Mouse (Mus musculus) urinary bladder, adult 2 months (tissue): ENCODE results near the gene Irf9. TPM values are rescaled to one million over a fixed set of nuclear protein-coding genes. Genes with fewer than 3 reads are reported as not detected.
A peak's percentile ranks its signal among the peaks of the same experiment; 100 is the strongest.

Experiments used
- DNase-seq: peaks from one replicate; pipeline ENCODE4 v3.0.0; 2022; ENCODE audit warnings: low spot score
- polyA plus RNA-seq: library from polyadenylated mRNA; depleted of rRNA; stranded (reverse); fragments of >200 nt; gene quantifications from 2 replicates; pipeline ENCODE4 v1.2.3, GENCODE M21; 2012

Irf9 gene
- polyA plus RNA-seq, 1 experiment = 29.5 TPM

DNA sequence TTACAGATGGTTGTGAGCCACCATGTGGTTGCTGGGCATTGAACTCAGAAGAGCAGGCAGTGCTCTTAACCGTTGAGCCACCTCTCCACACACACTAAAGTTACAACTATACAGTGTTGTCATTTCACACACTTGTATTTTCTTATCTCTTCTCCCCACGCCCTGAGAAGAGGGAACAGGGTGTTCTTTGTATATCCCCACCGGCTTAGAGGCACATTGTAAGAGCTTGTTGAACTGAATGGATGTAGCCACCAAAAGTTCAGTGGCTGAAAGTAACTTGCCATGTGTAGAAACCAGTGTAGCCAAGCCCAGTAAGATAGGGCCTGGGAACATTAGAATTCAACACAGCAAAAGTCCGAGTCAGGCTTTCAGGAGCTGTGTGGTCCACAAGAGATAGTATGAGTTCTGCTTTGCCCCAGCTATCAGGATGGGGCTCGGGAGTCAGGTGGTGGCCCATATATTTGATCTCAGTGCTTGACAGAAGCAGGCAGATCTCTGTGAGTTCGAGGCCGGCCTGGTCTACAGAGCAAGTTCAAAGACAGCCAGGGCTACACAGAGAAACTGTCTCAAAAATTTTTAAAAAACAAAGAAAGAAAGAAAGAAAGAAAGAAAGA, 11.3 kb downstream of the Irf9 start:
- DNase-seq = no peak

DNA sequence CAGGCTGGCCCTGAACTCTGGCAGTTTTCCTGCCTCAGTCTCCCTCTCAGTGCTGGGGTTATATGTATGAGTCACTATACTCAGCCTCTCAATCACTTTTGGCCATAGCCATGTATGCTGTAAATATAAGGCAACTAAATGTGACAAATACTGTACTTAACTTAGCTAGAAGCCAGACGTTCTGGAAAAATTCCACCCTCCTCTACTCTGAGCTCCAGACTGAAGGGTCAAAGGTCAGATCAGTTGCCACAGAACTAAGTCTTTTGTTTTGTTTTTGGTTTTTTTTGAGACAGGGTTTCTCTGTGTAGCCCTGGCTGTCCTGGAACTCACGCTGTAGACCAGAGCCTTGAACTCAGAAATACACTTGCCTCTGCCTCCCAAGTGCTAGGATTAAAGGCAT, 12.5 kb downstream of the Irf9 start:
- DNase-seq = no peak

DNA sequence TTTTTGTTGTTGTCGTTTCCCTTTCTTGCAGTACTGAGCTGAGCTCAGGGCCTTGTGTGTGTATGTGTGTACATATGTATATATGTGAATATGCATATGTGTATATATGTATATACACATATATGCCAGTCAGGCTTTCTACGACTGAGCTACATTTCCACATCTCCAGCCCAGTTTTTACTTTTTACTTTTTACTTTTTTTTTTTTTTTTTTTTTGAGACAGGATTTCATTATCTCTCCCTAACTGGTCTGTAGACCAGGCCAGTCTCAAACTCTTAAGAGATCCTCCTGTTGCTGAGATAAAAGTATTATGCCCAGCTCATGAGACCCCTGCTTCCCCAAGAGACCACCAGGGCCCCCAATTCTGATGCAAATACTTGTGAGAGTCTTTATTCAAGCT, 13.5 kb downstream of the Irf9 start:
- no peak for DNase-seq

DNA sequence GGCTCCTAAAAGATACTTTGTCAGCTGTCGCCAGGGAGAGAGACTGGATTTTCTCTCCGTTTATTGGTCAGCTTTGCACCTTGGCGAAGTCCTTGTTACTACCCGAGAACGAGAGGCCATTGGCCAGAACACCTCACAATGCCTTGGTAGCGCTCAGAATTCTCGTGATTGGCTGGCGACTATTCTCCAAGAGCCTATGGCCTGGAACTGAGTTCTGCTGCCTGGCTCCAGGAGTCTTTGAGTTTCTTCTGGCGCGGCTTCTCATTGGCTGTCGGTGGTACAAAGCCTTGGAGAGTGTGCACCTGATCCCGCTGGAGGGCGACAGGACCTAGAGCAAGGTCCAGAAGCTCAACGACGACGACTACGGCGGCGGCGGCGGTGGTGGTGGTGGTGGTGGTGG, 14.5 kb downstream of the Irf9 start, which contains the start of gene Rec8:
Gene Rec8 (plus strand): TSS at position 216 of the 400 bp plus-strand sequence.
- no peak for DNase-seq

DNA sequence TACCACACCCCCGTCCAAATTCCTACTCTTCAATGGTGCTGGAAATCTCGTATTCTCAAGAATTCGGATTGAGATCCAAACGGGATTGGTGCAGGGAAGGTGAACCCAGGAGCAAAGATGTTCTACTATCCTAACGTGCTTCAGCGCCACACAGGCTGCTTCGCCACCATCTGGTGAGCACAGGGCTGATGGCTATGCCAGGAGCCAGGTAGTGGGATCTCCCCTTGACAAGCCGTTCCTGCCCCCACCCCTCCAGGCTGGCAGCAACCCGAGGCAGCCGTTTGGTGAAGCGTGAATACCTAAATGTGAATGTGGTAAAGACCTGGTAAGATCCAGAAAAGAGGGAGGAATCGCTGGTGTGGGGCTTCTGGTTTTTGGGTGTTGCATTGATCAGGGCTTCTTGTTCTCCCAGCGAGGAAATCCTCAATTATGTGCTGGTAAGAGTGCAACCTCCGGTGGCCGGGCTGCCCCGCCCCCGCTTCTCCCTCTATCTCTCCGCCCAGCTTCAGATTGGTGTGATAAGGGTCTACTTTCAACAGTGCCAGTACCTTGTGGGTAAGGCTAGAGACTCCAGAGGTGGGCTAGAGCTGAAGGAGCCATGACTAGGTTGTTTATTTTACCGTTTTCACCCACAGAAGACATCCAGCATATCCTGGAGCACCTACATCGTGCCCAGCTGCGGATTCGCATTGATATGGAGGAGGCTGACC, 15.3 kb downstream of the Irf9 start:
- no peak for DNase-seq

DNA sequence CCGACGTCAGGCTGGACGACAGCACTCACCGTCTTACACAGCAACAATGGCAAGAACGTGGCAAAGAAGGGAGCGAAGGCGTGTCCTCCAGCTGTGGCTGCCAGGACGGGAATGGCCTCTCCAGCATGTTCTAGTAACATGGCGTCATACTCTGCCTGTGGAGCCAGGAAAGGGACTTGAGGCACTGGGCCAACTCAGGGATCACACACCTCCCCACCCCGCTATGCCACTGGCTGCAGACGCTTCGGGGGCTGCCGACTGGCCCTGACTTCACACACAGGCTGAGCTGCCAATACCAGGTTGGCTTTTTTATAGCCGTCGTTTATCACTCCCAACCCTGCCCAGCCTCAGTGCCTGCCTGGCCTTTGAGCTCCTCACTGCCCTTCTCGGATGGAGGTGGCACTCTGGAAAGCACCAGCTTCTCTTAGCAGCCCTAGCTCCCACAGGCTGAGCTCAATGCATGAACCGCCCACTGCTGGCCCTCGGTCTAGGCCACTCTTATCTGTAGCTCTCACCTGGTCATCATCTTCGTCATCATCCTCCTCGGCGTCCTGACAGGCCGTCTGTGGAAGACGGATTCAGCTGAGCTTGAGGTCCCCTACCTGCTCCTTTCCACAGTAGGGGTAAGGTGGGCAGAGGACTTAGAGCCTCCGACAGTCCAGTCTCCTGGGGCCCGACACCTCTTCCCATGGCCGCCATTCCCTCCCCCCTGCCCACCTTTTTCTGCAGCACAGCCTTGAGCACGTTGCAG, 24.9 kb downstream of the Irf9 start:
- no peak for DNase-seq

DNA sequence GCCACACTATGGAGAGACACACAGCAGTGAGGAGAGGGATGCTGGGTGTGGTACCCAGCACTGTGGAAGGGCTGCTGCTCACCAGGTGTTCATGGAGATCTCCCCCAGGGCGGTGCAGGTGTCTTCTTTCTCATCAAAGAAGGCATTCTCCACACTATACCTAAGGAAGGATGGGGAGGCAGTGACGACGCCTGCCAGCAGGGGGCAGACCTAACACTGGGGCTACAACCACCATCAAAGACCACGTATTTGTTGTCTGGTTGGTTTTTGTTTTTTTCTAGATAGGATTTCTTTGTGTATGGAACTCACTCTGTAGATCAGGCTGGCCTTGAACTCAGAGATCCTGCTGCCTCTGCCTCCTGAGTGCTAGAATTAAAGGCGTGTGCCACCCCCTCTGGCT, 25.9 kb downstream of the Irf9 start:
- DNase-seq = no peak

DNA sequence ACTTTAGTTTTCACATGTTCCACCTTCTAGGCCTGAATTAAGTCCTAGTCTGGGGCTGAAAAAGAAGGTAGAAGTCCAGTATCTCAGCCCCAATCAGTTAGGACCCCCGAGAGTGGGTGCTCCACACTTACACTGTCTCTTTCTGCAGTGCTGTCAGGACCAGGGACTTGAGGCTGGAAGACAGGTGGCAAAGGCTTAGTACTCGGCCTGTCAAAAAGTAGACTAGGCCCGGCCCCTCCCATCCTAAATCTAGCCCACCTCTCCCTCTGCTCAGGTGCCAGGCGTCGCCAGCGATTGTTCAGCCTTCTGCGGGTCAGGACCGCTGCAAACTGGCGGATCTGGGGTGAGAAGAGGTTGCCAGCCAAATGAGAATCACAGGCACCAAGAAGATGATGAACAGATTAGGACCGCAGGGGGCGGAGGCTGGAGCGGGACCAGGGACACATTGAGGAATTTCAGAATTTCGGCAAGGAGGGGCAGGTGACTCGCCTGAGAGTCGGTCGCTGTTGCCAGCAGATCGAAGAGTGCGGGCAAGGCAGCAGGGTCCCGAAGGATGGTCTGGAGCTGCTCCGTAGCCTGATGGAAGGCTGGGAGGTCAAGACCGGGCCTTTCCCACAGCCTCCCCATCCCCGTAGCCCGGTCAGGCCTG, 31.6 kb downstream of the Irf9 start:
- no peak for DNase-seq

DNA sequence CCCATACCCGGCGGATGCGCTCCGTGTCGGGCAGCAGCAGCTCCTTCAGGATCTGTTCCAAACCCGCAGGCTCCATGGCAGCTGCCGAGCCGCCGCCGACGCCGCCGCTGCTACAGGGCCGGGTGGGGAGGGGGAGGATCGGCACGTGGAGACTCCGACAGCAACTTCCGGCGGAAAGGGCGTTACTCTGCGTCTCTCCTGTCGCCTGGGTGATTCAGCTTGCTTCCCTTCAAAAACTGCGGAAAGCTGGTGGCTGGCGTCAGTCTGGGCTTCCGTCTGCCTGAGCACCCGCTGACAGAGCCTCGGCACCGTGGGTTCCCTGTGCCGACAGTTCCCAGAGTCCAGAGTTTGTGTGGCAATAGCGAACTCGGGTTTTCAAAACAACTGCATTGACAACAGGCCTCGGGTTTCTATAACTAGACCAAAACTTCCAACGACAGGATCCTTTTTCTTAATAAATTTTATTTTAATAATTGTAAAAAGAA, 32.2 kb downstream of the Irf9 start, which contains the start of gene Ipo4:
Gene Ipo4 (minus strand): TSS at position 435 of the 485 bp plus-strand sequence.
- peak; percentile 60 for DNase-seq

DNA sequence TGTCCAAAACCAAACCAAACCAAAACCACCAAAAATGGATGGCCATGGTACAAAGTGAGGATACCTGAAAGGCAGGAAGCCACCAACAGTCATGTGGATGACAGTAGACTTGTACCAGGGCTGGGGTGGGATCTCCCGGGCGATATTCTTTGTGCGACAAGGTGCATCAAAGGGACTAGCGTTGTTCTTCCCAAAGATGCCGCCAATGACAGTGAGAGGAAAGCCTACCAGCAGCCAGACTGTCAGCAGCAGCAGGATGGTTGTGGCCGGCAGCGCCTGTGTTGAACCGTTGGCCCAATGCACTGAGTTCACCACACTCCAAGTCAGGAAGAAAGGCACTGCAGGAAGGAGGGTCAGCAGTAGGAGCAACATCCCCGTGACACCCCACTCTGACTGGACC, 34.4 kb downstream of the Irf9 start, which contains the start of gene Gm49378:
Gene Gm49378 (minus strand): TSS at position 101 of the 400 bp plus-strand sequence.
- no peak for DNase-seq

DNA sequence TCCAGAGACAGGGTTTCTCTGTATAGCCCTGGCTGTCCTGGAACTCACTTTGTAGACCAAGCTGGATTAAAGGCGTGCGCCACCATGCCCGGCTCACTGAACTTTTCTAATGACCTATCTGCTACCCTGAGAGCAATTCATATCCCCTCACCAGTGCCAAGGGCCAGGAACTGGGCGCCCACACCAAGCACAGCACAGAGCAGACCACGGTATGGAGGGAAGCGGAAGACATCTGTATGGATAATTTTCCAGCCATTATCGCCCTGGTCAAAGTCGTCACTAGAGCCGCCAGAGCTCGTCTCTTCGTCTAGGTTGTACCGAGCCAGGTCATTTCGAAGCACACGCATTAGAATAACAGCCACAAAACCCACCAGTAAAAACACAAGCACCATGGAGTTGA, 37.4 kb downstream of the Irf9 start:
- DNase-seq = no peak

DNA sequence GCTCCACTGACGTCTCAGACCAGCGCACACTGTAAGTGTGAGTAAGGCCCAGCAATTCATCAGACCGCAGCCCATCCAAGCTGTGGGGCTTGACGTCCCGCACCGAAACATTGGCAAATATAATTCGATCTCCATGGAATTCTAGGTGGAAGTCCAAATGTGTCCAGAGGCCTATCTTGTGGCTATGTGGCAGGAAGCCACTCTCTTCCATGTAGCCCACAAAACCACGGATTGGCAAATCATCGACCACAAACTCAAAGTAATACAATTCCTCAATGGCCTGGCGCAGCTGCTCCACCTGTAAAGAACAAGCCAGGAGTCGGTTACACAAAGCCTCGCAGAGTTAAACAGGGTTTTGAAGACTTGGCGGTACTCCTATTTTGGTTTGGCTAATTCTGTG, 37.9 kb downstream of the Irf9 start:
- DNase-seq = no peak

DNA sequence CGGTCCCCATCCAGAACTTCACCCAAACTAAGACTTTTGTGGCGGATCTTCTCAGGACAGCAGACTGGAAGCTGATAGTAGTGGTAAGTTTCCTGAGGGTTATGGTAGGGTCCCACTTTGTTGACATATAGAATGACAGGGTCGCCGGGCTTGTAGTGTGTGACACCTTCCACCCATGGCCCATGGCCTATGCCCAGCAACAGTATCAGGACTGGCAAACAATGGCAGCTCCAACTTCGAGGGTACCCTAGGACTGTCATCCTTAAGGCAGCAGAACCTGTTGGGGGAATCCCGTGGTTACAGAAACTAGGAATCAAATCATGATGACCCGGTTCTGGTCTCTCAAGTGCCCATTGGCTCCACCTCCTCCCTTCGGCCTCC, 39.3 kb downstream of the Irf9 start:
- no peak for DNase-seq

DNA sequence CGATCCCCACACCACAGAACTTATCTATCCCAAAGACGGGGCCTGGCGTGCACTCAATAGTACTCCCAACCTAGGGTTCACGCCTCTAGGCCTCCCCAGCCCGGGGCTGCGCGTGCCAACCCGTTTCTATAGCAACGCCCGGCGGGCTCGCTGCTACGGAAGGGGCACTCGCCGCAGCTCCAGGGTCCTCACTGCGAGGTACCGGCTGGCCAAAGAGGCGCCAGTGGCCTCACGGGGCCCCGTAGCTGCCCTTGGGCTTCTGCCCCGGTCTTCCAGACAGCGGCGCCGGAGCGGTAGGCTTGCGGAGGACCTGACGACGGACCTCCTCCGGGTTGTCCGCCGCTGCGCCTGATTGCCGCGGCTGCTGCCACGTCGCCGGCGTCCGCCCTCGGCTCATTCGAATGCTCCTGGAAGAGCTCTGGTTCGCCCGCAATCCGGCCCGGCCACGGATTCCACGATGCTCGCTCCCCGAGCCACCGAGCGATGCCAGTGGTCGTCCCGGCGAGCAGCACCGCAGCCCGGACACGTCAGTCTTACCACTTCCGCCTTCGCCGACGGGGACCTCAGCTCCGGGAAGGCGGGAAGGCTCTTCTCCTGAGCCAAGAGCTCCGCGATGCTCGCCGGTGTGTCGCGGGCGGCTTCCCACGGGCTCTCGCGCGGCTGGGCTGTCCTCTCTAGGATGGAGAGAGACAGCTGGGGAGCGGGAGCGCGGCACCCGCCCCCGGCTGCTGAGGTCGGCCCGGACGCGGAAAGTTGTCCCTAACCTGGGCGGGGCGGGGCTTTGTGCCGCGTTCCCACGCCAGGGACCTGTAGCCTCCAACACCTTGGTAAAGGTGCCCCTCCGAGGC, 39.9 kb downstream of the Irf9 start, which contains the start of gene Tm9sf1:
Gene Tm9sf1 (minus strand): TSS at position 747 of the 848 bp plus-strand sequence.
- DNase-seq = peak; percentile 96

DNA sequence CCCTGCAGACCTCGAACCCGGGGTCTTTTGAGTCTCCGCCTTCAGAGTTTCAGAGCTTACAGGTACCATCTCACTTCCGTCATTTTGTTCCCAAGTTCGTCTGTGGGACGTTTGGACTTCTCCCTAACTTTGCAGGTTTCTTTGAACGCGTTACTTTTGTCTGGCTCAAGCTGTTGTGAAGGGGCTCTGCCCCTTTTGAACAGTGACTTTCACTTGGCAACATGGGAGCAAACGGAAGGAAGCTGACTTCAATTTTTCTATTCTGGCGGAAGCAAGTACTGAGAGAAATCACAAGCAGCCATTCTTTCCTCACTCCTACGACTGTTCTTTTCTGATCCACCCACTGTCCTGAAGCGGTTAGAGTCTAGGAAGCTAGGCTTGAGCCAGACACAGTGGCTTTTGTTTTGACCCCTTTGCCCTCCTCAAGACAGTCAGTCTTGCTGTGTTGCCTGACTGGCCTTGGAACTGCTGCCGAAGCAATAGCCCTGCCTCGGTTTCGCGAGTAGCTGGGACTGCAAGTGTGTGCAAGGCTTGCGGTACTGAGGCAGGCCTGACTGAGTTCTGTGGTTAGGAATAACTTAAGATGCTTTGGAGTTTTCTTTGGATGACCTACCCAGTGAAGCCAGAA, 41.0 kb downstream of the Irf9 start:
- DNase-seq = no peak

DNA sequence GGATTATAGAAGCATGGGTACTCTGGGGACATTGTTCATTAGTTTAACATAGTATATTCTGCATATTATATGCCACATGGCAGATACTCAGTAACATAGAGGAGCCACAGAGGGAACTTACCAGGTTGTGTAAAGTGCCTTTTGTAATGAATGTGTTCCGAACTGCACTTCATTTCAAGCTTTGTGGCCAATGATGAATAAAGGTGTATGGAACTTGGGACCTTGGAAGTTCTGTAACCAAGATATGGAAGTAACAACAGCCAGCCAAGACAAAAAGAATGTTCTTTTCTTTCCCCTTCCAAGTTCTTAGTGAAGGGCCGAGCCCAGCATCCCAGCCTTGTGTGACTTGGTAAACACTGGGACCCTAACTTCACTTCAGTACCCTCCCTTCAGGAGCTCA, 46.5 kb downstream of the Irf9 start, which contains the start of gene Tssk4:
Gene Tssk4 (plus strand): TSS at position 301 of the 400 bp plus-strand sequence.
- no peak for DNase-seq

DNA sequence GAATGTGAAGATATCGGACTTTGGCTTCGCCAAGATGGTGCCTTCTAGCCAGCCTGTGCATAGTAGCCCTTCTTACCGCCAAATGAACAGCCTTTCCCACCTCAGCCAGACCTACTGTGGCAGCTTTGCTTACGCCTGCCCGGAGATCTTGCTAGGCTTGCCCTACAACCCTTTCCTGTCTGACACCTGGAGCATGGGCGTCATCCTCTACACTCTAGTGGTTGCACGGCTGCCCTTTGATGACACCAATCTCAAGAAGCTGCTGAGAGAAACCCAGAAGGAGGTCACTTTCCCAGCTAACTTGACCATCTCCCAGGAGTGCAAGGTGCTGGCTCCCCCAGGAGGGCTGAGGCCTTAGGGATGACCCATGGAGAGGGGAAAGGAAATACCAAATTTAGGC, 48.2 kb downstream of the Irf9 start:
- DNase-seq = no peak

DNA sequence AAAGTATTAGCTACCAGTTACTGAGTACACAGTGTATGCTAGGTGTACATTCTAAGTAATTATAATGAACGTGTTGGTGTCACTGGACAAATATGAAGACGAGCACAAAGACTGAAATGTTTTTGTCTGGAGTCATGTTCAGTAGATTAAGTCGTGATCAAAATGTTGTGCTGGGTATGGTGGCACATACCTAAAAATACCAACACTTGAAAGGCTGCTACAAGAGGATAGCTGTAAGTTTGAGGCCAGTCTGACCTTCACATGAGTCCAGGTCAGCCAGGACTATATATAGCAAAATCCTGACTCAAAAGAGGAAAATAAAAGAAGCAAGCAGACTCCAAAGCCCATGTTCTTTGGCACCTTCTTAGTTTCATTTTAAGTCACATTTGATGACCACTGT, 53.6 kb downstream of the Irf9 start:
- DNase-seq = no peak

DNA sequence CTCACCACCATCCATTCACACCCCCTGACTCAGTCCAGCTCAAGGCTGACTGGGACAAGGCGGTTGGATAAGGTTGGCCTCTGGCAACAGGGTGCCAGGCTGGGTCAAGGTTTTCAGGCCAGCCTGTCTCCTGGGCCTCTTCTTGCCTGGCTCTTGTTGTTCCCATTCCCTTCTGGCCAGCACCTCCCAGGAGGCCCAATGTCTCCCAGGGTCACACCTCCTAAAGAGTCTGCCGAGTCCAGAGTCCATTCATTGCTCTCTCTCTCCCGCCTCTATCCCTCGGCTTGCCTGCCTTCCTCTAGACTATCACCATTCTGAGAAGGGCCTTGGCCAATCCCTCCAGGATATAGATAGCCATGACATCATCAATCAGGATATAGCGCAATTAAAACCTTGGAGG, 54.6 kb downstream of the Irf9 start:
- no peak for DNase-seq
